Mouse (Mus musculus) lung, postnatal 0 days (tissue): ENCODE measurements around the gene Krtap26-1. TPM values are rescaled to one million over a fixed set of nuclear protein-coding genes. Genes with fewer than 3 reads are reported as not detected.

Source experiments
- ATAC-seq: fragments of 200-750 bp; cut with Nextera tagmentation; 2 replicates; pipeline ENCODE4 v1.8.0; 2017; ENCODE audit warnings: moderate library complexity
- DNase-seq: peaks from one replicate; pipeline ENCODE4 v3.0.0-alpha.2; 2016; ENCODE audit warnings: low spot score
- H3K27ac ChIP-seq: fragments of 300-500 bp; sonication (generic); 2 replicates; pipeline ENCODE4 v1.5.1; 2014; ENCODE audit warnings: antibody characterized with exemption, mild to moderate bottlenecking, low read length, mixed read lengths
- H3K27me3 ChIP-seq: fragments of 300-500 bp; sonication (generic); replicated peaks from 2 replicates; pipeline ENCODE4 v1.6.1; 2014; ENCODE audit warnings: low read length, mixed read lengths; ENCODE audit not compliant: insufficient read depth
- H3K36me3 ChIP-seq: fragments of 300-500 bp; sonication (generic); 2 replicates; pipeline ENCODE4 v1.6.1; 2014; ENCODE audit warnings: low read length, mixed read lengths; ENCODE audit not compliant: insufficient read depth
- H3K4me1 ChIP-seq: fragments of 300-500 bp; sonication (generic); 2 replicates; pipeline ENCODE4 v1.6.1; 2014; ENCODE audit warnings: antibody characterized with exemption, low read depth, low read length, mixed read lengths; ENCODE audit not compliant: insufficient read depth
- H3K4me2 ChIP-seq: fragments of 300-500 bp; sonication (generic); replicated peaks from 2 replicates; pipeline ENCODE4 v1.6.1; 2014; ENCODE audit warnings: low read depth, mild to moderate bottlenecking, low read length, moderate library complexity, mixed read lengths
- H3K4me3 ChIP-seq: fragments of 300-500 bp; sonication (generic); 2 replicates; pipeline ENCODE4 v1.5.1; 2014; ENCODE audit warnings: low read depth, low read length
- H3K9ac ChIP-seq: fragments of 300-500 bp; sonication (generic); replicated peaks from 2 replicates; pipeline ENCODE4 v1.6.1; 2014; ENCODE audit warnings: low read depth, mild to moderate bottlenecking
- H3K9me3 ChIP-seq: fragments of 300-500 bp; sonication (generic); 2 replicates; pipeline ENCODE4 v1.6.1; 2016; ENCODE audit warnings: low read length, mixed read lengths
- CTCF ChIP-seq: IDR thresholded peaks from 2 replicates; pipeline ENCODE4 v1.5.1; 2016; ENCODE audit warnings: antibody characterized with exemption, mild to moderate bottlenecking
- EP300 ChIP-seq: IDR thresholded peaks from 2 replicates; pipeline ENCODE4 v1.6.1; 2016; ENCODE audit warnings: antibody characterized with exemption, mild to moderate bottlenecking, control low read depth
- WGBS: fragments of 180-500 bp; shearing (Covaris S2); extraction: QIAGEN DNeasy Blood & Tissue Kit; methylation state at CpG from one replicate; pipeline ENCODE4 v1.1.7; 2014; 5-methylcytosine and 5-hydroxymethylcytosine counted together
- polyA plus RNA-seq: library from polyadenylated mRNA; unstranded; fragments of >200 nt; fragmentation: Nextera tagmentation; extraction: Ambion mirVana; gene quantifications from 2 replicates; pipeline ENCODE4 v1.2.1, GENCODE M21; 2015

The Krtap26-1 gene
- not detected in 2 replicates for polyA plus RNA-seq

- ATAC-seq (no peak), DNase-seq (no peak)
- H3K27ac ChIP-seq, result no peak within 1 kb of the TSS
- H3K9me3 ChIP-seq, result no peaks in the 10 kb centered on the region
- H3K9ac ChIP-seq, result no peak within 1 kb of the TSS
- no peaks in the 10 kb centered on the region for H3K36me3 ChIP-seq
- H3K4me1 ChIP-seq, result no peaks in the 10 kb centered on the region
- 81% methylated on average over 10 of the region's 10 CpGs for WGBS
- no peak within 1 kb of the TSS for H3K4me3 ChIP-seq
- TF ChIP-seq CTCF, result no peak
- no peak within 1 kb of the TSS for H3K4me2 ChIP-seq
- H3K27me3 ChIP-seq, result no peaks in the 10 kb centered on the region
Measured at GRCm38 (mm10) chr16:88647358-88647846, at the start of gene Krtap26-1. Gene Krtap26-1, minus strand, starts transcription at chr16:88647796.

DNA sequence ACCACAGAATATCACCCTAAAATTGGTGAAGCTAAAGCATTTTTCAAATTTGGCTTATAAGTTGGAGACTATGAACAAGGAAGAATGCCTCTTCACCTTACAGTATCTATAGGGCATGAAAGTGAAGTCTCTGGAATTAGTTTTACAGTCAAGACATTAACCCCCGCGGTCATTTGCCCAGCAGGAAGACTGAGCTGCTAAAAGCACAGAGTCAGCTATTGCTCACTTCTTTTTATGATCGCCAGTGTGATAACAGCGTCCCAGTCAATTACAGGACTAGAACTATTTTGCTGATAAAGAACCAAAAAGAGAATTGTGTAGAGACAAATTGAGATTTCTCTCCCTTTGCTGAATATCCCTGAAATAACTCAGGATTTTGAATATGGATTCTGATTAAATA, 48.7 kb upstream of the Krtap26-1 start:
- no peak overlapping the region for H3K4me3 ChIP-seq
- no peaks in the 10 kb centered on the region for H3K36me3 ChIP-seq
- DNase-seq (no peak), ATAC-seq (no peak)
- 76% methylated on average over 4 of the region's 4 CpGs for WGBS
- no peak overlapping the region for H3K9ac ChIP-seq
- no peaks in the 10 kb centered on the region for H3K4me1 ChIP-seq
- H3K4me2 ChIP-seq, result no peak overlapping the region
- H3K27me3 ChIP-seq, result no peaks in the 10 kb centered on the region
- TF ChIP-seq CTCF (no peak), EP300 (no peak)
- no peaks in the 10 kb centered on the region for H3K9me3 ChIP-seq
- H3K27ac ChIP-seq, result no peak overlapping the region

- Histone ChIP-seq H3K27ac (no peak overlapping the region), H3K27me3 (no peaks in the 10 kb centered on the region), H3K4me3 (no peak overlapping the region), H3K9me3 (no peaks in the 10 kb centered on the region), H3K9ac (no peak overlapping the region), H3K4me1 (no peaks in the 10 kb centered on the region), H3K36me3 (no peaks in the 10 kb centered on the region), H3K4me2 (no peak overlapping the region)
- ATAC-seq, result no peak
- no peak for DNase-seq
- no peak for TF ChIP-seq CTCF
- no peak for TF ChIP-seq EP300
- WGBS, result 60% methylated on average over 2 of the region's 2 CpGs
Measured at GRCm38 (mm10) chr16:88681282-88681681, 33.7 kb upstream of the Krtap26-1 start.

- Histone ChIP-seq H3K27ac (no peak overlapping the region), H3K4me2 (no peak overlapping the region), H3K27me3 (no peaks in the 10 kb centered on the region), H3K36me3 (no peaks in the 10 kb centered on the region), H3K4me1 (no peaks in the 10 kb centered on the region), H3K9me3 (no peaks in the 10 kb centered on the region), H3K4me3 (no peak overlapping the region), H3K9ac (no peak overlapping the region)
- no peak for TF ChIP-seq CTCF
- TF ChIP-seq EP300, result no peak
- ATAC-seq (no peak), DNase-seq (no peak)
- WGBS, result 88% methylated on average over 6 of the region's 6 CpGs
Measured at GRCm38 (mm10) chr16:88679099-88679498, 31.5 kb upstream of the Krtap26-1 start.

GRCm38 (mm10) chr16:88671571-88671970, 24.0 kb upstream of the Krtap26-1 start, which contains the start of gene Krtap27-1:
Gene Krtap27-1, minus strand, starts transcription at chr16:88671671.
- Histone ChIP-seq H3K36me3 (no peaks in the 10 kb centered on the region), H3K27ac (no peak within 1 kb of the TSS), H3K27me3 (no peaks in the 10 kb centered on the region), H3K4me2 (no peak within 1 kb of the TSS), H3K4me3 (no peak within 1 kb of the TSS), H3K9ac (no peak within 1 kb of the TSS), H3K9me3 (no peaks in the 10 kb centered on the region), H3K4me1 (no peaks in the 10 kb centered on the region)
- DNase-seq (no peak), ATAC-seq (no peak)
- WGBS, result 87% methylated on average over 4 of the region's 4 CpGs
- no peak for TF ChIP-seq CTCF
- no peak for TF ChIP-seq EP300

DNA sequence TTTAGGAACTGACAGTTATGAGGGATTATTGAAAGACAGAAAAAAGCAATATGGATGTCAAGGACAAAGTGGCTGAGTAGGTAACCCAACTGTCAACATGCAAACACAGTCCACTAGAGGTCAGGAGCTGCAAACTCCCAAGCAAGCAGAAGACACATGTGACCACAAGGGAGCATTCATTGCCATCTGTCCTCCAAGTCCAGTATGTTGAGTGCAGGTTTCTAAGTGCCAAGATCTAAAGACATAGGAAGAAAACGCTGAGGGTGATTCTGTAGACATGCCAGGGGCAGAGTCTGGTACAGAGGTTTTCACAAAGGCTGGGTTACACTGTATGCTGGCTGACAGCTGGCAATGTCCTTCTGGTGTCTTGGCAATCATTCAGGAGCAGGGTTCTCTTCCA, 9.8 kb upstream of the Krtap26-1 start:
- DNase-seq (peak; percentile 11), ATAC-seq (no peak)
- Histone ChIP-seq H3K4me2 (no peak overlapping the region), H3K9ac (no peak overlapping the region), H3K4me3 (no peak overlapping the region), H3K9me3 (no peaks in the 10 kb centered on the region), H3K4me1 (no peaks in the 10 kb centered on the region), H3K27ac (no peak overlapping the region), H3K36me3 (no peaks in the 10 kb centered on the region), H3K27me3 (no peaks in the 10 kb centered on the region)
- 30% methylated on average over 1 of the region's 1 CpGs for WGBS
- TF ChIP-seq CTCF (peak; percentile 61), EP300 (no peak)

GRCm38 (mm10) chr16:88651952-88652351, 4.4 kb upstream of the Krtap26-1 start:
- Histone ChIP-seq H3K4me2 (no peak overlapping the region), H3K27ac (no peak overlapping the region), H3K9ac (no peak overlapping the region), H3K4me3 (no peak overlapping the region), H3K36me3 (no peaks in the 10 kb centered on the region), H3K9me3 (no peaks in the 10 kb centered on the region), H3K27me3 (no peaks in the 10 kb centered on the region), H3K4me1 (no peaks in the 10 kb centered on the region)
- ATAC-seq (no peak), DNase-seq (no peak)
- WGBS, result 36% methylated on average over 2 of the region's 2 CpGs
- TF ChIP-seq CTCF, result no peak
- TF ChIP-seq EP300, result no peak
